Mouse (Mus musculus): Measurements from ENCODE around the gene Eif4g1.

DNA sequence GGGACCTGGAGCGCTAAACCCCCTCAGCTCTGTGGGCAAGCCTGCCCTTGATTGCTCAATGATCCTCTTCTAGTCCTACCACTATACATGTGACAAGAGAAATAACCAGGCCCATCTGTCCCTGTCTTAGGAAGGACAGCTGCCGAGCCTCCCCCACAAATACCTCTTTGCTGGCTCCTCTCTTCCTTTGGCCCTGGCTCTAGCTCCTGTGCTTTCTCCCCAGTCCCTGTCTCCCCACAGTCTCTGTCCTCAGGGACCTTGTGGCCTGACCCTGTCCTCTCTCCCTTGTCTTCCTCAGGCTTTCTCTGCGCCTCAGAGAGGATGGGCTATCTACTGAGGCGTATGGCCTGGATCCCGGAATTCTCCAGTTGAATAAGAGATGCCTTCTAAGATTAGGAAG is 63.6 kb downstream of the Eif4g1 start:
- TF ChIP-seq CTCF (IDR thresholded peaks at IDR 0.05) (no peak), EP300 (IDR thresholded peaks at IDR 0.05) (no peak)

Measured in lung, postnatal 0 days (tissue).